Mouse (Mus musculus): ENCODE results near the gene Agpat2.

- no peak for TF ChIP-seq CTCF (IDR thresholded peaks at IDR 0.05; ENCODE audit: low read depth, low read length)
- TF ChIP-seq POLR2AphosphoS5 (IDR thresholded peaks at IDR 0.05; ENCODE audit: insufficient replicate concordance, low read depth, low read length) = no peak
Measured at GRCm38 (mm10) chr2:26636325-26636635, 32.1 kb upstream of the Agpat2 start.
